Mouse (Mus musculus) E14TG2a.4 (cell line): ENCODE measurements around the gene Slc24a4.

Source experiments
- CTCF ChIP-seq: conservative IDR thresholded peaks from 2 replicates; pipeline ENCODE4 v1.5.1; 2014; ENCODE audit warnings: low read length
- POU5F1 ChIP-seq: IDR thresholded peaks from 2 replicates; pipeline ENCODE4 v1.6.1; 2014; ENCODE audit warnings: low read length, borderline replicate concordance

DNA sequence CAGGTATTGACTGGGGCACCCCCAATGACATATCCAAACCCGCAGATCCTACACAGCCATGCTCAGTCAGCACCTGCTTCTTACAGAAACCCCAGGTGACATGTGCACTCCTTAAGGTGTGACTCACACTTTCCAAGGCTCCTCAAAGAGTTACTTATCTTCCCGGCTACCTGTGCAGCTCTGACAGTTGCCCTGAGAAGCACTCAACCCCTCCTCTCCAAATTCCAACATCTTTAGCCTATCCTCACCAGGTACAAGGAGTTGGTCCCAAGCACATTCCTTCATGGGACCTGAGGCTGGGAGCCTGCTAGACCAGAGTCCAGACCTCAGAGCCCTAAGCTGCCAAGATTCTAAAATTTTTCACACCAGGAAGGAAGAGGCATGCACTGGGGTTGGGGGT is 134.3 kb downstream of the Slc24a4 start:
- TF ChIP-seq CTCF (no peak), POU5F1 (no peak)
